Mouse (Mus musculus) limb, embryonic 12.5 days (tissue): Measurements from ENCODE around the gene Dtd1. TPM values are rescaled to one million over a fixed set of nuclear protein-coding genes. Genes with fewer than 3 reads are reported as not detected.

Experiments used
- ATAC-seq: fragments of 200-750 bp; cut with Nextera tagmentation; 2 replicates; pipeline ENCODE4 v1.8.0; 2017; ENCODE audit warnings: low read depth, moderate TSS enrichment; ENCODE audit not compliant: insufficient number of reproducible peaks, insufficient read depth, low FRiP score, low TSS enrichment
- H3K27ac ChIP-seq: fragments of 300-500 bp; sonication (generic); 2 replicates; pipeline ENCODE4 v1.5.1; 2016; ENCODE audit warnings: mild to moderate bottlenecking, moderate library complexity
- H3K27me3 ChIP-seq: fragments of 300-500 bp; sonication (generic); 2 replicates; pipeline ENCODE4 v1.6.1; 2016; ENCODE audit warnings: mild to moderate bottlenecking, moderate library complexity
- H3K36me3 ChIP-seq: fragments of 300-500 bp; sonication (generic); 2 replicates; pipeline ENCODE4 v1.6.1; 2016; ENCODE audit warnings: mild to moderate bottlenecking, moderate library complexity
- H3K4me1 ChIP-seq: fragments of 300-500 bp; sonication (generic); replicated peaks from 2 replicates; pipeline ENCODE4 v1.6.1; 2016
- H3K4me2 ChIP-seq: fragments of 300-500 bp; sonication (generic); 2 replicates; pipeline ENCODE4 v1.6.1; 2016; ENCODE audit warnings: mild to moderate bottlenecking, moderate library complexity
- H3K4me3 ChIP-seq: fragments of 300-500 bp; sonication (generic); replicated peaks from 2 replicates; pipeline ENCODE4 v1.5.1; 2016; ENCODE audit warnings: mild to moderate bottlenecking
- H3K9ac ChIP-seq: fragments of 300-500 bp; sonication (generic); replicated peaks from 2 replicates; pipeline ENCODE4 v1.6.1; 2016; ENCODE audit warnings: mild to moderate bottlenecking, moderate library complexity
- H3K9me3 ChIP-seq: fragments of 300-500 bp; sonication (generic); 2 replicates; pipeline ENCODE4 v1.6.1; 2016; ENCODE audit warnings: mild to moderate bottlenecking, moderate library complexity
- WGBS: fragments of 180-500 bp; shearing (Covaris S2); methylation state at CpG from one replicate; pipeline ENCODE4 v1.1.7; 2016; 5-methylcytosine and 5-hydroxymethylcytosine counted together
- polyA plus RNA-seq: library from polyadenylated mRNA; unstranded; fragments of >200 nt; fragmentation: Nextera tagmentation; extraction: Ambion mirVana; gene quantifications from 2 replicates; pipeline ENCODE4 v1.2.1, GENCODE M21; 2016

Dtd1 gene
- polyA plus RNA-seq, 1 experiment from 2014 or later = 39.5 TPM

DNA sequence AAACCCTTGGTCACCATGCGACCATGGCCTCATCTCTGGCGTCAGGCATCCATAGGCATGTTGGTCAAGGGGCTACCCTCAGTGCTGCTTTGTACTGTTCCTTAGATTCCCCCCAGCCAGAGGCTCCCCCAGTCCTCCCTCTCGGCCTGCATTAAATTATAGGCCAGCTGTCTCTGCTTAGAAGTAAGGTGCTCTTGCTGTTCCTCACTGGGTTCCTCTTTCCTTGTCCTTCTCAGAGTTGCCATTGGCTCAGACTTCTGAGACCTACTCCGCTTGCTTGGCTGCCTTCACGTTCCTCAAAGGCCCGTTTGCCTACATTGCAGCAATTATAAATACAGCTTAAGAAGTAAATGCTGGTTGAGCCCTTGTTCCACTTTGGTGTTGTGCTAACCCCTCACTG lies 79.1 kb downstream of the Dtd1 start:
- no peaks in the 10 kb centered on the region for H3K36me3 ChIP-seq
- 0 out of 2 replicates have a peak, but pooled peaks cover 3% of the 10 kb centered on the region for H3K9me3 ChIP-seq
- no peak overlapping the region for H3K4me2 ChIP-seq
- peak overlapping the region; percentile 2; the same call in 1 of the 2 replicates for H3K27ac ChIP-seq
- no peak for ATAC-seq
- WGBS = 53% methylated on average over 6 of the region's 6 CpGs
- peaks cover 56% of the 10 kb centered on the region for H3K4me1 ChIP-seq
- H3K4me3 ChIP-seq = no peak overlapping the region
- no peak overlapping the region for H3K9ac ChIP-seq
- no peaks in the 10 kb centered on the region for H3K27me3 ChIP-seq

GRCm38 (mm10) chr2:144679394-144679793 lies 79.7 kb downstream of the Dtd1 start:
- 21% methylated on average over 3 of the region's 3 CpGs for WGBS
- Histone ChIP-seq H3K9me3 (0 out of 2 replicates have a peak, but pooled peaks cover 3% of the 10 kb centered on the region), H3K4me3 (no peak overlapping the region), H3K27me3 (no peaks in the 10 kb centered on the region), H3K4me1 (peaks cover 62% of the 10 kb centered on the region), H3K36me3 (no peaks in the 10 kb centered on the region), H3K4me2 (no peak overlapping the region), H3K27ac (0 out of 2 replicates have a peak overlapping the region, but pooled peaks have one; percentile 2), H3K9ac (no peak overlapping the region)
- no peak for ATAC-seq

GRCm38 (mm10) chr2:144692219-144692732 lies 92.6 kb downstream of the Dtd1 start:
- Histone ChIP-seq H3K9ac (no peak overlapping the region), H3K9me3 (no peaks in the 10 kb centered on the region), H3K4me2 (no peak overlapping the region), H3K4me3 (no peak overlapping the region), H3K4me1 (no peaks in the 10 kb centered on the region), H3K36me3 (no peaks in the 10 kb centered on the region), H3K27me3 (no peaks in the 10 kb centered on the region), H3K27ac (no peak overlapping the region)
- ATAC-seq = no peak
- 85% methylated on average over 8 of the region's 8 CpGs for WGBS

GRCm38 (mm10) chr2:144692777-144693176 lies 93.1 kb downstream of the Dtd1 start:
- WGBS = 90% methylated on average over 2 of the region's 2 CpGs
- Histone ChIP-seq H3K36me3 (no peaks in the 10 kb centered on the region), H3K27ac (no peak overlapping the region), H3K4me1 (no peaks in the 10 kb centered on the region), H3K4me2 (no peak overlapping the region), H3K9ac (no peak overlapping the region), H3K4me3 (no peak overlapping the region), H3K9me3 (no peaks in the 10 kb centered on the region), H3K27me3 (no peaks in the 10 kb centered on the region)
- ATAC-seq = no peak

DNA sequence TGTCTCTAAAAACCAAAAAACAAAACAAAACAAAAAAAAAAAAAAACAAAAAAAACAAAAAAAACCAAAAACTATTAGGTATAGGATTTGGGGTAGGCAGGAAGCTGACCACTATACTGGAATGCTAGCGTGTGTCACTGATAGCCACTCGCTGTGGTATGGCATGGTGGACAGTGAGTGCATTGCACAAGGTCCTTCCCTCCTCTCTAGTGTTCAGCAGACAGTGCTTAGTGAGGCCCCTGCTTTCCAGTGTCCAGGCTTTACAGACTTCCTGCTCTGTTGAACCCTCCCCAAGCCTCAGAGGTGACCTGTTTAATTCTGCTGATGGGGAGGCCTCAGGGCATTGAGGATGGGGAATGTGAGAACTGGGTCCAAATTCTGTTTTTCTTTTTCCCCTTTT lies 95.2 kb downstream of the Dtd1 start:
- no peak overlapping the region for H3K9ac ChIP-seq
- no peaks in the 10 kb centered on the region for H3K27me3 ChIP-seq
- WGBS = 93% methylated on average over 2 of the region's 2 CpGs
- H3K36me3 ChIP-seq = no peaks in the 10 kb centered on the region
- no peaks in the 10 kb centered on the region for H3K9me3 ChIP-seq
- ATAC-seq = no peak
- no peak overlapping the region for H3K4me3 ChIP-seq
- no peak overlapping the region for H3K4me2 ChIP-seq
- H3K27ac ChIP-seq = no peak overlapping the region
- H3K4me1 ChIP-seq = no peaks in the 10 kb centered on the region

- H3K4me3 ChIP-seq = no peak overlapping the region
- no peak overlapping the region for H3K4me2 ChIP-seq
- 95% methylated on average over 12 of the region's 12 CpGs for WGBS
- no peaks in the 10 kb centered on the region for H3K27me3 ChIP-seq
- H3K9me3 ChIP-seq = no peaks in the 10 kb centered on the region
- no peak overlapping the region for H3K9ac ChIP-seq
- no peak for ATAC-seq
- peaks cover 8% of the 10 kb centered on the region for H3K4me1 ChIP-seq
- no peak overlapping the region for H3K27ac ChIP-seq
- H3K36me3 ChIP-seq = no peaks in the 10 kb centered on the region
Measured at GRCm38 (mm10) chr2:144698046-144698445, 98.3 kb downstream of the Dtd1 start.

- no peak for ATAC-seq
- Histone ChIP-seq H3K4me2 (no peak overlapping the region), H3K4me3 (no peak overlapping the region), H3K4me1 (peaks cover 8% of the 10 kb centered on the region), H3K27ac (no peak overlapping the region), H3K36me3 (no peaks in the 10 kb centered on the region), H3K27me3 (no peaks in the 10 kb centered on the region), H3K9me3 (no peaks in the 10 kb centered on the region), H3K9ac (no peak overlapping the region)
- WGBS = 54% methylated on average over 11 of the region's 11 CpGs
Measured at GRCm38 (mm10) chr2:144700608-144701007, 100.9 kb downstream of the Dtd1 start.

- H3K27ac ChIP-seq = no peak overlapping the region
Measured at GRCm38 (mm10) chr2:144701415-144702149, 101.9 kb downstream of the Dtd1 start.

DNA sequence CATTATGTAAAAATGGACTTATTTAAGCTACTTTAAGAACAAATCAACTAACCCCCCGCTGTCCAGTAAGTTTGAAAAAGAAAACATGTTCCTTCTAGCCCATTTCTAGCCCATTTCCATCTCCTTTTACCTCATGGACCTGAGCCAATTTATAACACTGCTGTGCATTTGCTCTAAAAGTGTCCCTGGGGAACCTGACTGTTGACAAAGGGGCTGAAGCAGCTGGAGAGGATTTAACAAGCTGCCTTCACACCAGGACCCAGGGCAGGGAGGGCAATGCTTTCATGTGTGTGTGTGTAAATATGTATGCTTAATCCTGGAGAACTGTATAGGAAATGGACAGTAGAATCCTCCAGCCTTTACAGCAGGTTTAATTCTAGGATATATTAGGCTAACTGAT lies 109.6 kb downstream of the Dtd1 start:
- ATAC-seq = 0 out of 2 replicates have a peak, but pooled peaks have one; percentile 67
- Histone ChIP-seq H3K9ac (no peak overlapping the region), H3K4me2 (0 out of 2 replicates have a peak overlapping the region, but pooled peaks have one; percentile 8), H3K9me3 (no peaks in the 10 kb centered on the region), H3K4me1 (peaks cover 14% of the 10 kb centered on the region), H3K27me3 (no peaks in the 10 kb centered on the region), H3K36me3 (no peaks in the 10 kb centered on the region), H3K27ac (peak overlapping the region; percentile 66; the same call in 1 of the 2 replicates), H3K4me3 (no peak overlapping the region)
- 48% methylated on average over 1 of the region's 1 CpGs for WGBS

More at GRCm38 (mm10) chr2:144701415-144702149, 101.9 kb downstream of the Dtd1 start:
- Histone ChIP-seq H3K4me2 (no peak overlapping the region), H3K9me3 (no peaks in the 10 kb centered on the region), H3K27me3 (no peaks in the 10 kb centered on the region), H3K36me3 (no peaks in the 10 kb centered on the region), H3K4me1 (peaks cover 8% of the 10 kb centered on the region), H3K9ac (no peak overlapping the region), H3K4me3 (no peak overlapping the region)
- 94% methylated on average over 3 of the region's 3 CpGs for WGBS
- ATAC-seq = no peak

DNA sequence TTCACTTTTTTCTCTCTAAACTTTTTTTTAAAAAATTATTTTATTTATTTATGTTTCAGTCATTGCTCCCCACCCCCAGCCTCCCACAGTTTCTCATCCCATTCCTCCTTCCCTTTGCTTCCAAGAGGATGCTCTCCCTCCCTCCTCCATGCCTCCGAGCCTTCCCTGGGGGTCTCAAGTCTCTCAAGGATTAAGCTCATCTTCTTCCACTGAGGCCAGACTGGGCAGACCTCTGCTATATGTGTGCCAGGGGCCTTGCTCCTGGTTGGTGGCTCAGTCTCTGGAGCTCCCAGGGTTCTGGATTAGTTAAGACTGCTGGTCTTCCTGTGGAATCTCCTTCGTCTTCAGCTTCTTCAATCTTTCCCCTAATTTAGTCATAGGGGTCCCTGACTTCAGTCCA lies 110.0 kb downstream of the Dtd1 start:
- Histone ChIP-seq H3K36me3 (no peaks in the 10 kb centered on the region), H3K9ac (no peak overlapping the region), H3K4me1 (peaks cover 14% of the 10 kb centered on the region), H3K4me2 (no peak overlapping the region), H3K4me3 (no peak overlapping the region), H3K27me3 (no peaks in the 10 kb centered on the region), H3K9me3 (no peaks in the 10 kb centered on the region), H3K27ac (no peak overlapping the region)
- 78% methylated on average over 2 of the region's 2 CpGs for whole genome bisulfite sequencing
- ATAC-seq = 0 out of 2 replicates have a peak, but pooled peaks have one; percentile 53

DNA sequence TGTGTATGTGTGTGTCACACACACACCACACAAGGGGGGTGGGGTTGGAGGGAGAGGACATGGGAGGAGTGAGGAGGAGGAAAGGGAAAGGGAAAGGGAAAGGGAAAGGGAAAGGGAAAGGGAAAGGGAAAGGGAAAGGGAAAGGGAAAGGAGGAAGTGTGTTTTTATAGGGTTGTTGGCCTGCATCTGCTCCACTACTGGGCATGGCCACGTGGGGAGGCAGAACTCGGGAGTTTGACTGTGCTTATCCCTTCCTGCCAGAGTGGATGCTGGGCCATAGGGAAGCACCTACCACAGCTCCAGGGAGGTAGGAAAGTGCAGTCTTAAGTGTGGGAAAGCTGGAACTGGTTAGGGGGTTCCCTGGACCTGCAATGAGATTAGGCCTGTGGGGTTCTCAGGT lies 114.9 kb downstream of the Dtd1 start:
- no peak for ATAC-seq
- Histone ChIP-seq H3K4me2 (no peak overlapping the region), H3K36me3 (no peaks in the 10 kb centered on the region), H3K9ac (no peak overlapping the region), H3K4me1 (peaks cover 13% of the 10 kb centered on the region; the same call in 1 of the 2 replicates), H3K4me3 (no peak overlapping the region), H3K27me3 (no peaks in the 10 kb centered on the region), H3K27ac (no peak overlapping the region), H3K9me3 (no peaks in the 10 kb centered on the region)
- WGBS = 57% methylated on average over 2 of the region's 2 CpGs
